Mouse (Mus musculus): ENCODE data around the gene Fndc5. TPM values are rescaled to one million over a fixed set of nuclear protein-coding genes. Genes with fewer than 3 reads are reported as not detected.
A peak's percentile ranks its signal among the peaks of the same experiment; 100 is the strongest.

The Fndc5 gene
- polyA plus RNA-seq (2015; fragmentation: Nextera tagmentation; extraction: Ambion mirVana), result 1.1 TPM in 2 replicates

DNA sequence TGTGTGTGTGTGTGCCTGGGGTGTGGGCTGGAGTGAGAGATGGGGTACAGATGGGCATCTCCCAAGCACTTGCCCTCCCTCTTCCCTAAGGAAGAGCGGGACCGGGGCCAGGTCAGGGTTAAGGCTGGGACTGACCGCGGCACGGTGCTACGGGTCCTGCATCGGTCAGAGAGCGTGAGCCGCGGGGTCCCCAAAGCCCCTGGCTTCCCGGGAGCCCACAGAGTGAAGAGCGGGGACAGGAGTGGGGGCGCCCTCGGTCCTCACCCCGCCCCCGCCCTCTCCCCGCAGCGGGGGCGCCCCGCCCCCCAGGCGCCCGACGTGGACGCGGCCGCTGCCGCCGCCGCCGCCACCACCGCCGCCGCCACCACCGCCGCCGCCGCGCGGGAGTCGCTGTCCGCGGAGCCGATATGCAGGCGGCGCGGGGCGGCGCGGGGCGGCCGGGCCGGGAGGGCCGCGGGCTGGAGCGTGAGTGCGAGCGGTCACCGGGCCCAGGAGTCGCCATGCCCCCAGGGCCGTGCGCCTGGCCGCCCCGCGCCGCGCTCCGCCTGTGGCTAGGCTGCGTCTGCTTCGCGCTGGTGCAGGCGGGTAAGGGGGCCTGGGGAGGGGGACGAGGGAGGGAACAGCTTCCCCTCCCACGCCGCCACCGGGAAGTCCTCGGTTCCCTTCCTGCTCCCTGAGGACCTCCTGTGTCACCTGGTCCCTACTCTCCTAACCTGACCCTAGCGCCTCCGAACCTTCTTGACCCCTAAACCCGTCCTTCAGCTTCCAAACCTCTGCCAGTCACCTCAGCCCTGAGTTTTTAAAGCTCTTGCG, at the start of gene Fndc5:
TSS of gene Fndc5 (plus strand) at position 421 of the 813 bp plus-strand sequence.
- Histone ChIP-seq H3K27ac (no peak within 1 kb of the TSS), H3K9me3 (replicated peaks) (no peaks in the 10 kb centered on the region), H3K9ac (peak within 1 kb of the TSS; percentile 51), H3K36me3 (no peaks in the 10 kb centered on the region), H3K4me3 (replicated peaks) (peak within 1 kb of the TSS; percentile 57), H3K27me3 (peaks cover 71% of the 10 kb centered on the region), H3K4me2 (peak within 1 kb of the TSS; percentile 74), H3K4me1 (replicated peaks) (peaks cover 62% of the 10 kb centered on the region)
- DNase-seq (no peak), ATAC-seq (ENCODE audit: low read depth) (no peak)
- WGBS (ENCODE audit: insufficient replicate concordance), result 6% methylated on average over 26 of the region's 80 CpGs

DNA sequence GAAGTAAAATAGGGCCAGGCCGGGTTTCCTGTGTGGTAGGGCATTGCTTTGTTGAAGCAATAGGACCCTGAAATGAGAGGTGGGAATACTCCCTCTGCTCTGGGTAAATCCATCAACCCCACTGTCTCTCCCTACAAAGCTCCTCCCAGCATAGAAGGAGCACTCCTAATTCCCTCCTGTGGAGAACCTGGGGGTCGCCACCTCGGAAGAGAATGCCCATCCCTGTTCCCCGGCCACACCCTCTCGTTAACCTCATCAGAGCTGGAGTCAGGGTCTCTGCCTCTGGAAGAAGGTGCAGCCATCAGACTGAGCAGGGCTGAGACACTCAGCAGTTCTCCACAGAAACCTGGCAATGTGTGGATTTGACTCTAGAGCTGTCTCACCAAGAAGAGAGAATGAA, 48.9 kb upstream of the Fndc5 start:
- no peak overlapping the region for H3K4me2 ChIP-seq
- 51% methylated on average over 5 of the region's 5 CpGs for WGBS (ENCODE audit: insufficient replicate concordance)

DNA sequence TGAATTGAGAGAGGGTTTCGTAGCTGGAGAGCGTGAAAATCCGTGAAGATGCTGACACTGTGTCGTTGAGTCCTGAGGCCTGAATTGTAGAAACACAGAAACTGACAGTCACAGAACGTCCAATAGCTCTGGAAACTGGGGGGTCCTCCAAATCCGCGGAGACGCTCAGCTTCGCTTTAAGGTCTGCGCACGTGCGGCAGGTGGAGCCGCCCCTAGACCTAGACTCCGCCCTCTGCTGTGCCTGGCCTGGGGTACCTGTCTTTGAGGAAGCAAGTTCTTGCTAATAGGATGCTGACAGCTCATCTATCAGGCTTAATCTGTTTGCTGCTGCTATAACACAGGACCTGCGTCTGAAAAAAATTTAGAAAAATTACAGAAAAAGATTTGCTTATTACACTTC, 41.5 kb upstream of the Fndc5 start:
- Histone ChIP-seq H3K4me1 (replicated peaks) (no peaks in the 10 kb centered on the region), H3K9me3 (replicated peaks) (no peaks in the 10 kb centered on the region), H3K27me3 (peaks cover 21% of the 10 kb centered on the region), H3K27ac (no peak overlapping the region), H3K4me3 (replicated peaks) (no peak overlapping the region), H3K36me3 (no peaks in the 10 kb centered on the region), H3K4me2 (no peak overlapping the region), H3K9ac (no peak overlapping the region)
- WGBS (ENCODE audit: insufficient replicate concordance), result 29% methylated on average over 15 of the region's 15 CpGs
- ATAC-seq (ENCODE audit: low read depth) (no peak), DNase-seq (no peak)

More for the DNA sequence above, 48.9 kb upstream of the Fndc5 start:
- Histone ChIP-seq H3K9me3 (replicated peaks) (no peaks in the 10 kb centered on the region), H3K36me3 (peaks cover 25% of the 10 kb centered on the region), H3K27me3 (0 out of 2 replicates have a peak, but pooled peaks cover 2% of the 10 kb centered on the region), H3K4me1 (replicated peaks) (no peaks in the 10 kb centered on the region), H3K4me3 (replicated peaks) (no peak overlapping the region), H3K9ac (no peak overlapping the region), H3K27ac (no peak overlapping the region)
- no peak for ATAC-seq (ENCODE audit: low read depth)
- no peak for DNase-seq

DNA sequence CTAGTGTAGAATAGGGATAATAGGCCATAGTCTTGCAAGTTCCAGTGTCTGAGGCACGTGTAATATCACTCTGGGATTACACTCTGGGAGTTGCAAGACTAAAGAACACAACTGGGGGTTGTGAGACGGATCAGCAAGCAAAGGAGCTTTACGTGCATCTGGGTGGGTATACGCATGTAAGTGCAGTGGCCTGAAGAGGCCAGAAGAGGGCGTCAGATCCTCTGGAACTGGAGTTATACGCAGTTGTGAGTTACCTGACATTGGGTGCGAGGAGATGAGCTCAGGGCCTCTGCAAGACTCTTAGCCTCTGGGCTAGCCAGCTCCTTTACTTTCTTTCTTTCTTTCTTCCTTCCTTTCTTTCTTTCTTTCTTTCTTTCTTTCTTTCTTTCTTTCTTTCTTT, 39.8 kb upstream of the Fndc5 start:
- no peak for ATAC-seq (ENCODE audit: low read depth)
- H3K27me3 ChIP-seq, result peaks cover 21% of the 10 kb centered on the region
- H3K9ac ChIP-seq, result no peak overlapping the region
- DNase-seq, result no peak
- 57% methylated on average over 7 of the region's 7 CpGs for WGBS (ENCODE audit: insufficient replicate concordance)
- no peak overlapping the region for H3K4me2 ChIP-seq
- H3K36me3 ChIP-seq, result no peaks in the 10 kb centered on the region
- H3K27ac ChIP-seq, result no peak overlapping the region
- H3K4me1 ChIP-seq (replicated peaks), result 0 out of 2 replicates have a peak, but pooled peaks cover under 1% of the 10 kb centered on the region
- H3K9me3 ChIP-seq (replicated peaks), result no peaks in the 10 kb centered on the region
- no peak overlapping the region for H3K4me3 ChIP-seq (replicated peaks)

DNA sequence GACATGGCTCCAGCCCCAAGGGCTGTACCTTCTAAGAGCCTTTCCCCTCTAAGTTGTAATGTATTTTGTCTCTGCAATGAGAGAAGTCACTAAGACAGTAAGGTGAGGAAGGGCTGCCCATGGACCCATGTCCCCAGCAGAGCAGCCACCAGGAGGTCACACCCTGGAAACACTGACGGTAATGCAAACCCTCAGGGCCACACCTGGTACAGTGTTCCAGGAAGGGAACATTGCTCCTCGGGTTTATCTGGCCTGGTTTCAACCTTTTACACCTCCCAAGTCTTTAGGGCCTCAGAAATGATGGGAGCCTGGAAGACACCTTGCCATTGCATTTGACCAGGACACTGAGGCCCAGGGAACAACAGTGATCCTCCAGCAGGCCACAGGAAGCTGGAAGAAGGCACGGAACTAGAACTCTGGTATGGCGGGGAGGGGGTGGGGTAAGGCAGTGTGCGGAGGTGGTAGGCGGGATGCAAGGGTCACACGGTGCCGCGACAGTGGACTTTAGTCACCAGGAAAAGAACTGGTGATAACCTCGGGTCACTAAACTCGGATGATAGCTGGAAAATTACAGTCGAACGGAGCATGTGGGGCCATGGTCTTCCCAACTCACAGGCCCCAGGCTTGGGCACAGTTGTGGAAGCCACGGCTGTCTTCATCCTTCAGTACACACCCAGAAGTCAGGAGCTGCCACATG, 34.5 kb upstream of the Fndc5 start:
- Histone ChIP-seq H3K4me1 (replicated peaks) (peaks cover 22% of the 10 kb centered on the region), H3K27ac (no peak overlapping the region), H3K36me3 (no peaks in the 10 kb centered on the region), H3K9me3 (replicated peaks) (no peaks in the 10 kb centered on the region), H3K4me3 (replicated peaks) (no peak overlapping the region), H3K4me2 (no peak overlapping the region), H3K9ac (no peak overlapping the region), H3K27me3 (peaks cover 42% of the 10 kb centered on the region)
- no peak for DNase-seq
- ATAC-seq (ENCODE audit: low read depth), result peak; percentile 42
- WGBS (ENCODE audit: insufficient replicate concordance), result 61% methylated on average over 14 of the region's 14 CpGs

DNA sequence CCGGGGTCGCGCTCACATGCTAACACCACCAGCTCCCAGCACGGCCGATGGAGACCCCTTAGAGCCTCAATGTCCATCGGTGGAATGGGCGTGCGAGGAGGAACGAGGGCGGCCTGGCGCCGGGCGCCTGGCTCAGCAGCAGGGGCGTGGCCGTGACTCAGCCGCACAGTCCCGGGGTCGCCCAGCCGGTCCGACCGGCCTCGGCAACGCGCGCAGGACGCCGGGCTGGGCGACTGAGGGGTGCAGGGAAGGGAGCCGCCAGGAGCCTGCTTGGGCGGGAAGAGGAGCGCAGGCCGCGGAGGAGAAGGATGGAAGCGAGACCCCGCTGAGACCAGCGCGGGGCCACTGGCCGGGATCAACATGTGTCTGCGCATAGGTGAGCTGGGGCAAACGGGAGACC, 31.4 kb upstream of the Fndc5 start, which contains the start of gene Tmem54:
TSS of gene Tmem54 (plus strand) at position 193 of the 400 bp plus-strand sequence.
- Histone ChIP-seq H3K9me3 (replicated peaks) (no peaks in the 10 kb centered on the region), H3K4me2 (peak within 1 kb of the TSS; percentile 48), H3K27me3 (peaks cover 55% of the 10 kb centered on the region), H3K4me3 (replicated peaks) (peak within 1 kb of the TSS; percentile 30), H3K9ac (0 out of 2 replicates have a peak within 1 kb of the TSS, but pooled peaks have one; percentile 2), H3K36me3 (no peaks in the 10 kb centered on the region), H3K4me1 (replicated peaks) (peaks cover 25% of the 10 kb centered on the region), H3K27ac (no peak within 1 kb of the TSS)
- ATAC-seq (ENCODE audit: low read depth) (no peak), DNase-seq (no peak)
- WGBS (ENCODE audit: insufficient replicate concordance), result 2% methylated on average over 40 of the region's 40 CpGs

DNA sequence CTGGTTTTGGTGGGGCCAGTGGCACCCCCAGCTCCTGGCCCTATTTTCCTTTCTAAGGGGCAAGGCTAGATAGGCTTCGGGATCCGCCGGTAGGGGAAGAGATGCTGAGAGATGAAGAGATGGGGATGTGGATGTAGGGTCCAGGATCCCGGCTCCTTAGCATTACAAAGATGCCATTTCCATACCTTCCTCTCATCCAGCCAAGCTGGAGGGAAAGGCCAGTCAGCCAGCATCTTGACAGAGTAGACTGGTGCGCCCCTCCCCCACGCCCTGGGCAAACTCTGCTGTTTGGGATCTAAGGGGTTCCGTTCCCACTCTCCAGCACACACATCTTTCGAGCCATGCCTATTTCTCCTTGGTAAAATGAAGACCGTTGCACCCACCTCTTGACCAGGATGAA, 30.7 kb upstream of the Fndc5 start:
- DNase-seq, result no peak
- Histone ChIP-seq H3K9me3 (replicated peaks) (no peaks in the 10 kb centered on the region), H3K9ac (no peak overlapping the region), H3K4me3 (replicated peaks) (no peak overlapping the region), H3K36me3 (no peaks in the 10 kb centered on the region), H3K27me3 (peaks cover 55% of the 10 kb centered on the region), H3K4me1 (replicated peaks) (peaks cover 31% of the 10 kb centered on the region), H3K4me2 (peak overlapping the region; percentile 48; the same call in 1 of the 2 replicates), H3K27ac (no peak overlapping the region)
- no peak for ATAC-seq (ENCODE audit: low read depth)
- WGBS (ENCODE audit: insufficient replicate concordance), result 17% methylated on average over 9 of the region's 9 CpGs

DNA sequence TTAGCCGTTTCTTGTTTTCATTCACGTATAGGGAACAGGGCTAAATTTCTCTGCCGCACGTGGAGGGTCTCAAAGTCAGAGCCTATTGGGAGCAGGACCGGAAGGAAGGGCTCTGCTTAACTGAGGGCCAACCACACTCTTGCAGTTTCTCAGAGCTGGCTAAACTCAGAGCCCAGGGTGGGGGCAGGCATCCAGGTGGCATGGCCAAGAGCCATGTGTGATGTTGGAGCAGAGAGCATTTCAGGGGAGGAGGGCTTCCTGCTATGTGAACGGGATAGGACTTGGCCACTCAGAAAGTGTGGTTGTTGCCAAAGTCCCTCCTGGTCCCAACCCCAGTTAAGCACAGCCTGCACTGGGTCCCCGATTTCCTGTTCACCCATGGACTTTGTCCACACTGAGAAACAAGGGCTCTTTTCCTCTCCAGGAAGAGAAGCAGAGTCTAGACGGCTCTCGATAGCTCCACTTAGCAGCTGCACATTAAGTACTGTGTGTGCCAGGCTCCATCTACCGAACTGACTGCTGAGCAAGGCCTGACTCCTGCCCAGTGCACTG, 29.4 kb upstream of the Fndc5 start:
- no peak overlapping the region for H3K4me3 ChIP-seq (replicated peaks)
- H3K27ac ChIP-seq, result no peak overlapping the region
- DNase-seq, result no peak
- peaks cover 30% of the 10 kb centered on the region for H3K4me1 ChIP-seq (replicated peaks)
- no peak overlapping the region for H3K4me2 ChIP-seq
- WGBS (ENCODE audit: insufficient replicate concordance), result 51% methylated on average over 10 of the region's 10 CpGs
- no peaks in the 10 kb centered on the region for H3K36me3 ChIP-seq
- no peak overlapping the region for H3K9ac ChIP-seq
- no peaks in the 10 kb centered on the region for H3K9me3 ChIP-seq (replicated peaks)
- peaks cover 55% of the 10 kb centered on the region for H3K27me3 ChIP-seq
- ATAC-seq (ENCODE audit: low read depth), result no peak

DNA sequence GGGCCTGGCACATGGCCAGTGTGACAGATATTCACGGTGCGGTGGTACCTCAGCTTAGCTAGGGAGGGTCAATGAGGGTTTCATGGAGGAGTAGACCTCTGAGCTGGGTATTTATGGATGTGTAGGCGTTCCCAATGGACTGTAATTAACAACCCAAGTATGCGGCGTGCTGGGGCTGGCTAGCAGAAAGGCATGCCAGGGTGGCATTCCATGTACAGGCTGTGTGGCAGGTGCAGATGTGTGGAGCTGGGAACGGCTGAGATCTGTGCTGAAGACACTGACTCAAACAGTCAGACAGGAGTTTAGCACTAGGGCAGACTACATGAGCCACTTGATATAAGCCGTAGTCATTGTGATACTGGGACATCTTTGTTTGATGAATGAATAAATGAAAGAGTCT, 28.2 kb upstream of the Fndc5 start:
- peaks cover 51% of the 10 kb centered on the region for H3K27me3 ChIP-seq
- H3K36me3 ChIP-seq, result no peaks in the 10 kb centered on the region
- DNase-seq (no peak), ATAC-seq (ENCODE audit: low read depth) (no peak)
- no peaks in the 10 kb centered on the region for H3K9me3 ChIP-seq (replicated peaks)
- 75% methylated on average over 7 of the region's 7 CpGs for WGBS (ENCODE audit: insufficient replicate concordance)
- H3K4me2 ChIP-seq, result no peak overlapping the region
- H3K27ac ChIP-seq, result no peak overlapping the region
- H3K9ac ChIP-seq, result no peak overlapping the region
- peaks cover 26% of the 10 kb centered on the region for H3K4me1 ChIP-seq (replicated peaks)
- no peak overlapping the region for H3K4me3 ChIP-seq (replicated peaks)

DNA sequence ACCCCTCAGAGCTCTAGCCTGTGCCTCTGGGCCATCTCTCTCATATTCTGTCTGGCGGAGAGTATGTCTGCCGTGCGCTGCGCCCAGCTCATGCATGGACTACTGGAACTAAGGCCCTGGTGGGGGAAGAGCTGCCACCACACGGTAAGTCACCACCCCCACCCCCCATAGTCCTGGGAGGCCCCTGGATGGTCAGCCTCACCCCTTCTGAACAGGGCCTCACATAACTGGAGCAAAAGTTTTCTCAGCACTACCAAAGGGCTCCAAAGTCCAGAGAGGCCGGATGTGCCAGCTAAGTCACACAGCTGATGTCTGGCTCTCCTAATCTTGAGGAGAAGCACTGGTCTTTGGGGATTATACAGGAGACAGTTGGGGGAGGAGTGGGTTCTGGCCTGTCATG, 26.0 kb upstream of the Fndc5 start:
- H3K27me3 ChIP-seq, result peaks cover 48% of the 10 kb centered on the region
- ATAC-seq (ENCODE audit: low read depth), result no peak
- peaks cover 18% of the 10 kb centered on the region for H3K4me1 ChIP-seq (replicated peaks)
- H3K9ac ChIP-seq, result no peak overlapping the region
- H3K4me2 ChIP-seq, result no peak overlapping the region
- H3K9me3 ChIP-seq (replicated peaks), result no peaks in the 10 kb centered on the region
- H3K36me3 ChIP-seq, result no peaks in the 10 kb centered on the region
- 68% methylated on average over 6 of the region's 6 CpGs for WGBS (ENCODE audit: insufficient replicate concordance)
- H3K4me3 ChIP-seq (replicated peaks), result no peak overlapping the region
- no peak overlapping the region for H3K27ac ChIP-seq
- no peak for DNase-seq

DNA sequence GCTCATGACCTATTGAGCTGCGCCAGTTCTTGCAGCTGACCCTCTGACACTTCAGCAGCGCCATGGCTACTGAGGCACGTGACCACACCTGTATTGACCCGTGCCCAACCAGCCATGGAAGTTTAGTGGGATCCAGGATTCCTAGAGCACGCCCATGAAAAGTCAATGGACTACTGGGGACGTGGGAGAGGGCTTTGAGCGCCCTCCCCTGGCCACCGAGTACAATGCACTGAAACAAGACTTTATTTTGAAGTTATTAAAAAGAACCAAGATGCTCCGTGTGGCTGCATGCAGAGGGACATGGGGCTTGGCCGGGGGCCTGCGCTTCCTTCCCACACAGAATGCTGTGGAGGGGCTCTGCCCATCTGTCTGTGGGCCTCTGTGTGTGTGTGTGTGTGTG, 25.4 kb upstream of the Fndc5 start:
- H3K9me3 ChIP-seq (replicated peaks), result no peaks in the 10 kb centered on the region
- H3K27ac ChIP-seq, result no peak overlapping the region
- H3K27me3 ChIP-seq, result peaks cover 43% of the 10 kb centered on the region
- DNase-seq, result no peak
- no peak overlapping the region for H3K4me2 ChIP-seq
- 44% methylated on average over 11 of the region's 11 CpGs for WGBS (ENCODE audit: insufficient replicate concordance)
- no peak overlapping the region for H3K4me3 ChIP-seq (replicated peaks)
- peaks cover 16% of the 10 kb centered on the region for H3K4me1 ChIP-seq (replicated peaks)
- H3K9ac ChIP-seq, result no peak overlapping the region
- no peak for ATAC-seq (ENCODE audit: low read depth)
- no peaks in the 10 kb centered on the region for H3K36me3 ChIP-seq
